Mouse (Mus musculus) heart, embryonic 12.5 days (tissue): ENCODE data around the gene 2610001J05Rik. TPM values are rescaled to one million over a fixed set of nuclear protein-coding genes. Genes with fewer than 3 reads are reported as not detected.

ENCODE experiments used
- ATAC-seq: fragments of 200-750 bp; cut with Nextera tagmentation; 2 replicates; pipeline ENCODE4 v1.8.0; 2017; ENCODE audit warnings: moderate TSS enrichment, moderate library complexity; ENCODE audit not compliant: insufficient number of reproducible peaks, low FRiP score
- H3K27ac ChIP-seq: fragments of 300-500 bp; sonication (generic); 2 replicates; pipeline ENCODE4 v1.5.1; 2016; ENCODE audit warnings: mild to moderate bottlenecking, moderate library complexity; ENCODE audit not compliant: poor library complexity, severe bottlenecking
- H3K27me3 ChIP-seq: fragments of 300-500 bp; sonication (generic); replicated peaks from 2 replicates; pipeline ENCODE4 v1.6.1; 2016; ENCODE audit warnings: mild to moderate bottlenecking, moderate library complexity
- H3K36me3 ChIP-seq: fragments of 300-500 bp; sonication (generic); 2 replicates; pipeline ENCODE4 v1.6.1; 2016; ENCODE audit warnings: mild to moderate bottlenecking, moderate library complexity
- H3K4me1 ChIP-seq: fragments of 300-500 bp; sonication (generic); replicated peaks from 2 replicates; pipeline ENCODE4 v1.6.1; 2016; ENCODE audit warnings: mild to moderate bottlenecking
- H3K4me2 ChIP-seq: fragments of 300-500 bp; sonication (generic); 2 replicates; pipeline ENCODE4 v1.6.1; 2016; ENCODE audit warnings: mild to moderate bottlenecking, moderate library complexity
- H3K4me3 ChIP-seq: fragments of 300-500 bp; sonication (generic); 2 replicates; pipeline ENCODE4 v1.5.1; 2016; ENCODE audit warnings: mild to moderate bottlenecking
- H3K9ac ChIP-seq: fragments of 300-500 bp; sonication (generic); 2 replicates; pipeline ENCODE4 v1.6.1; 2016; ENCODE audit warnings: mild to moderate bottlenecking, moderate library complexity
- H3K9me3 ChIP-seq: fragments of 300-500 bp; sonication (generic); replicated peaks from 2 replicates; pipeline ENCODE4 v1.6.1; 2016; ENCODE audit warnings: mild to moderate bottlenecking, moderate library complexity
- WGBS: fragments of 180-500 bp; shearing (Covaris S2); methylation state at CpG from one replicate; pipeline ENCODE4 v1.1.7; 2016; 5-methylcytosine and 5-hydroxymethylcytosine counted together
- polyA plus RNA-seq: library from polyadenylated mRNA; unstranded; fragments of >200 nt; fragmentation: Nextera tagmentation; extraction: Ambion mirVana; gene quantifications from 2 replicates; pipeline ENCODE4 v1.2.1, GENCODE M21; 2016

The 2610001J05Rik gene
- polyA plus RNA-seq, 1 experiment from 2014 or later: 121 TPM

GRCm38 (mm10) chr6:13832770-13833169 lies 38.5 kb downstream of the 2610001J05Rik start:
- peaks cover 4% of the 10 kb centered on the region; the same call in 1 of the 2 replicates for H3K27me3 ChIP-seq
- 79% methylated on average over 2 of the region's 2 CpGs for whole genome bisulfite sequencing
- no peak for ATAC-seq

GRCm38 (mm10) chr6:13828877-13829276 lies 42.4 kb downstream of the 2610001J05Rik start:
- no peaks in the 10 kb centered on the region for H3K9me3 ChIP-seq
- no peaks in the 10 kb centered on the region for H3K36me3 ChIP-seq
- no peak overlapping the region for H3K9ac ChIP-seq
- ATAC-seq: no peak
- no peak overlapping the region for H3K27ac ChIP-seq
- H3K4me2 ChIP-seq: no peak overlapping the region
- H3K4me1 ChIP-seq: no peaks in the 10 kb centered on the region
- no peaks in the 10 kb centered on the region for H3K27me3 ChIP-seq
- no peak overlapping the region for H3K4me3 ChIP-seq
- 54% methylated on average over 1 of the region's 1 CpGs for WGBS

More at GRCm38 (mm10) chr6:13832770-13833169, 38.5 kb downstream of the 2610001J05Rik start:
- peaks cover 3% of the 10 kb centered on the region; the same call in 1 of the 2 replicates for H3K4me1 ChIP-seq
- no peaks in the 10 kb centered on the region for H3K9me3 ChIP-seq
- no peak overlapping the region for H3K4me3 ChIP-seq
- H3K27ac ChIP-seq: no peak overlapping the region
- no peaks in the 10 kb centered on the region for H3K36me3 ChIP-seq
- no peak overlapping the region for H3K4me2 ChIP-seq
- H3K9ac ChIP-seq: no peak overlapping the region

Other genes with a start within 250 kb of the 2610001J05Rik start
- 26.7 and 27.5 TPM in 2 replicates for gene Bmt2, start 193.6 kb downstream of the 2610001J05Rik start, polyA plus RNA-seq
- 6.9 and 7.7 TPM in 2 replicates for gene Gpr85, start 31.6 kb downstream of the 2610001J05Rik start, polyA plus RNA-seq